Mouse (Mus musculus) ovary, adult 10 weeks (tissue): ENCODE results near the gene Olfr1221. TPM values are rescaled to one million over a fixed set of nuclear protein-coding genes. Genes with fewer than 3 reads are reported as not detected.

ENCODE experiments used
- polyA plus RNA-seq: library from polyadenylated mRNA; stranded (reverse); fragments of 350-450 nt; fragmentation: Illumina TruSeq; extraction: RNeasy Lipid Tissue Mini Kit (QIAGEN cat#74804); gene quantifications from one replicate; pipeline ENCODE4 v1.2.3, GENCODE M21; 2014

Olfr1221 gene
- not detected for polyA plus RNA-seq

DNA sequence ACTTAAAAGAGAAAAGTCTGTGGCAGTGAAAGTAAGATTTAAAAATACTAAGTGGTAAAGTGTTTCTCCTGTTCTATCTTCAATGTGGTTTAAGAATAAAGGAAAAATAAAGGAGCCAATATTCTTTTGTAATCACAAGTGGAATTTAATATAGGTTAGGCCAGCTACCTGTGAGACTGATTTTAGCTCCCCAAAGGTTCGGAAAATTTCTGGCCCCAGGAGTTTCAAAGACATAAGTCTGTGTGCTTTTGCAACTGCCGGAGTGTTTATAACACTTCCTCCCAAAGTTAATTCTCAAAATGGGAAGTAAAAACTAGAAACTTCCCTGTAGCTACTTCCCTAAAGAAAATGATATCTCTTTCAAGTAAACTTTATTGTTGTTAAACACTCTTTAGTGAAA is at the start of gene Olfr1221:
Olfr1221 (minus strand) TSS at position 101 of the 400 bp plus-strand sequence.

DNA sequence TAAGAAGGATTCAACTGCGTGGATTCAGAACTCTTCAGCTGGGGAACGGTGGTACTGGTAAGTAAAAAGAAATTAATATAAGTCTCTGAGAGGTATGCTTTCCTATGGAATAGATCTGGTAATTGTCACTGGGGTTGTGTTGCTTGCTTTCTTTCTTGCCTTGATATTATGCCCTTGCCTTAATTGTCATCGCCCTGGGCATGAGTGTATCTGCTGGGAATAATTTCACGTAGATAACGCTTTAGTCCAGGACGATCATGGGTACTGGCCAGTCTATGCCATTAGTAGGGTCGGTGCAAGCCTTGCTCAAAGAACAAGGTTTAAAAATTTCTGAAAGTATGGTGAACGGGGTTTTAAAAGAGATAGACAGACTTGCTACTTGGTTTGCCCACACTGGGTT is 46.9 kb upstream of the Olfr1221 start, which contains the start of gene Olfr1224-ps1:
Olfr1224-ps1 (minus strand) TSS at position 101 of the 400 bp plus-strand sequence.

DNA sequence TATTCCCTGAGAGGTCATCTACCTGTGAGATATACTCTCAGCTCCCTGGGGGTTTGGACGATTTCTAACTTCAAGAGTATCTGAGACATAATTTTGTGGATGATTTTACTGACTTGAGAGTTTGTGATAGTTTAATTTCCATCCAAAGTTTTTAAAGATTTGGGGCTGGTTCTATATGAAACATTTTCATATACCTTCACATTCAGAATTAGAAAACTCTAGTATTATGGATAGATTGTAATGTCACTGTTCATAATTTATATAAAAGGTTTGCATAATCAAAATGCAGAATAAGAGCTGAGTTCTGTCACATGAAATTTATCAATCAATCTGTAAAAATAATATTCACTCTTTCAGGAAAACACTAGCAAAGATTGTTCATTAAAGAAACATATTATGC is 34.4 kb upstream of the Olfr1221 start, which contains the start of gene Olfr1223:
Olfr1223 (minus strand) TSS at position 101 of the 400 bp plus-strand sequence.

DNA sequence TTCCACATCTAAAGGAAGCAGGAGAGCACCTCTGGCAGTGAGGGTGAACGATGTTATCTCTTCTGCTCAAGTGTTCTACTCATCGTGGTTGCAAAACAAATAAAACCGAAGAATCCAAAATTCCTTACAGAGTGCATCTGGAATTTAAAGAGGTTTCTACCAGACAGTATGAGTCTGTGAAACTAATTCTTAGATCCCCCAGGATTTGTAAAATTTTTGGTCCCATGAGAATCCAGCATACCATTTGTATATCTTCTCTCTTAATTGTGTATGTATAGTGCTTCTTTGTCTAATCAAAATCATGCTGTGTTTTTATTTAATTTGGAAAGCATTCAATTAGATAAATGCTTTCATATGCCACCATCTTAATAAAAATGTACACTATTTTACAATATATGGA is 15.9 kb upstream of the Olfr1221 start, which contains the start of gene Olfr1222:
Olfr1222 (minus strand) TSS at position 101 of the 400 bp plus-strand sequence.

DNA sequence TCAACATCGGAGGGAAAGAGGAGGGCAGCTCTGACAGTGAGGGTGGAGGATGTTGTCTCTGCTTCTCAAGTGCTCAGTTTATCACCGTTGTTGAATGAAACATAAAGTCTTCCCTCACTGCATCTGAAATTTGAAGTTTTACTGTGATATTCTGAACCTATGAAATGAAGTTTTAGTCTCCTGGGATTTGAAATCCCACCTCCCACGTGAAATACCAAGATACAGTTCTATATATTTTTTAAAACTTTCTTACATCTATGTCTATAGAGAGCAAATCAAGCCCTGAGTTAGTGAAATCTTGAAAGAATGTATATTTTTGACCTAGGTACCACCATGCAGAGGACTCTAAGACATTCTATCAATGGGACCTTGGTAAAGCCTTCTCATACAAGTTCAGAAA is 10.3 kb downstream of the Olfr1221 start, which contains the start of gene Olfr1220:
Olfr1220 (minus strand) TSS at position 101 of the 400 bp plus-strand sequence.

DNA sequence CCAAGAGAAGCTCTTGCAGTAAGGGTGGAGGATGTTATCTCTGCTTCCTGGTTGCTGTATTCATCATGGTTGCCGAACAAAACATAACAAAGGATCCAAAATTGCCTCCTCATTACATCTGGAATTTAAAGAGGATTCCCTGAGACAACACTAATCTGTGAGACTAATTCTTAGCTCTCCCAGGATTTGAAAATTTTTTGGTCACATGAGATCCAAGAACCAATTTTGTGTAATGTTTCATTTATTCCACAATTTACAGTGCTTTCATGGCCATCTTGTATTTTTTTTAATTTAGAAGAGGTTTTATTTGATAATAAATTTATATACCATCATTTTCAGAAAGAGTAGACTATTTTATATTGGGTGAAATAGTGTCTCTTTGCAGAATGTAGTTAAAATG is 33.7 kb downstream of the Olfr1221 start, which contains the start of gene Olfr1219:
Olfr1219 (minus strand) TSS at position 101 of the 400 bp plus-strand sequence.

DNA sequence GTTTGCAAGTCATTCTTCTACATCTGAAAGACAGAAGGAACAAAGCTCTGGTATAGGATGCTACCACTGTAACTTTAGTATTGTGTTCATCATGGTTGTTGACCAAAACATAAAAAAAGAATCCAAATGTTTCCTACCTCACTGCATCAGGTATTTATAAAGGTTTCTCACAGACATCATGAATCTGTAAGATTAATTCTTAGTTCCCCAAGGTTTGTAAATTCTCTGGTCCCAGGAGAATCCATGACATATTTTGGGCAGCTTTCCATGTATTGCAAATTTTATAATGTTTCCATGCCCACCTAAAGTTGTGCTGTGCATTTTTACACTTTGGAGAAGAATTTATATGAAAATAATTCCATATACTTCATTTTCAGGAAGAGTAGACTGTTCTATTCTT is 56.0 kb downstream of the Olfr1221 start, which contains the start of gene Olfr1218:
Olfr1218 (minus strand) TSS at position 101 of the 400 bp plus-strand sequence.

Other genes with a start within 250 kb of the Olfr1221 start
- gene Olfr1208, start 215.0 kb downstream of the Olfr1221 start, polyA plus RNA-seq, result not detected
- not detected for gene Olfr1209, start 202.1 kb downstream of the Olfr1221 start, polyA plus RNA-seq
- not detected for gene Olfr1211, start 179.2 kb downstream of the Olfr1221 start, polyA plus RNA-seq
- gene Olfr1212, start 163.3 kb downstream of the Olfr1221 start, polyA plus RNA-seq, result not detected
- not detected for gene Gm13762, start 137.0 kb downstream of the Olfr1221 start, polyA plus RNA-seq
- not detected for gene Olfr1214, start 124.6 kb downstream of the Olfr1221 start, polyA plus RNA-seq
- not detected for gene Olfr1215, start 110.3 kb downstream of the Olfr1221 start, polyA plus RNA-seq
- gene Olfr1216, start 98.9 kb downstream of the Olfr1221 start, polyA plus RNA-seq, result not detected
- not detected for gene Olfr1217, start 85.2 kb downstream of the Olfr1221 start, polyA plus RNA-seq
- not detected for gene Olfr1218, start 56.1 kb downstream of the Olfr1221 start, polyA plus RNA-seq
- not detected for gene Olfr1219, start 33.8 kb downstream of the Olfr1221 start, polyA plus RNA-seq
- gene Olfr1220, start 10.4 kb downstream of the Olfr1221 start, polyA plus RNA-seq, result not detected
- gene Olfr1222, start 15.8 kb upstream of the Olfr1221 start, polyA plus RNA-seq, result not detected
- not detected for gene Olfr1223, start 34.3 kb upstream of the Olfr1221 start, polyA plus RNA-seq
- gene Olfr1224-ps1, start 46.8 kb upstream of the Olfr1221 start, polyA plus RNA-seq, result not detected
- gene Olfr1225, start 57.4 kb upstream of the Olfr1221 start, polyA plus RNA-seq, result not detected
- gene Olfr1226, start 82.8 kb upstream of the Olfr1221 start, polyA plus RNA-seq, result not detected
- gene Olfr1228, start 136.8 kb upstream of the Olfr1221 start, polyA plus RNA-seq, result not detected
- gene Olfr1229, start 170.7 kb upstream of the Olfr1221 start, polyA plus RNA-seq, result not detected
- gene Olfr1230, start 180.0 kb upstream of the Olfr1221 start, polyA plus RNA-seq, result not detected
- gene Olfr1231, start 189.8 kb upstream of the Olfr1221 start, polyA plus RNA-seq, result not detected
- not detected for gene Olfr1232, start 212.4 kb upstream of the Olfr1221 start, polyA plus RNA-seq
- gene Olfr1233, start 225.1 kb upstream of the Olfr1221 start, polyA plus RNA-seq, result not detected
- not detected for gene Olfr1234, start 247.6 kb upstream of the Olfr1221 start, polyA plus RNA-seq